Mouse (Mus musculus): ENCODE results near the gene Gm44596.

The Gm44596 gene

GRCm38 (mm10) chr6:128375192-128375591 lies at the start of gene Gm44596, which contains the start of gene Tex52:
TSS of gene Gm44596 (plus strand) at chr6:128375503.
TSS of gene Tex52 (plus strand) at chr6:128375456.
- no peak for DNase-seq

GRCm38 (mm10) chr6:128334397-128335124 lies 40.7 kb upstream of the Gm44596 start:
- DNase-seq = peak; percentile 79 to 88

- no peak for DNase-seq
Measured at GRCm38 (mm10) chr6:128337467-128337866, 37.8 kb upstream of the Gm44596 start.

- DNase-seq = no peak
Measured at GRCm38 (mm10) chr6:128338876-128339275, 36.4 kb upstream of the Gm44596 start.

GRCm38 (mm10) chr6:128341956-128342723 lies 33.2 kb upstream of the Gm44596 start:
- DNase-seq = no peak

GRCm38 (mm10) chr6:128345623-128346022 lies 29.7 kb upstream of the Gm44596 start:
- no peak for DNase-seq

GRCm38 (mm10) chr6:128346782-128347181 lies 28.5 kb upstream of the Gm44596 start:
- DNase-seq = no peak

GRCm38 (mm10) chr6:128349711-128350110 lies 25.6 kb upstream of the Gm44596 start:
- peak in 1 of 2 experiments; percentile 28 for DNase-seq

- DNase-seq = no peak
Measured at GRCm38 (mm10) chr6:128354140-128354539, 21.2 kb upstream of the Gm44596 start.

- DNase-seq = peak; percentile 53 to 58
Measured at GRCm38 (mm10) chr6:128355201-128355681, 20.1 kb upstream of the Gm44596 start.

- DNase-seq = peak; percentile 99
Measured at GRCm38 (mm10) chr6:128355726-128356416, 19.4 kb upstream of the Gm44596 start, which contains the start of gene Tulp3. TSS of gene Tulp3 (minus strand) at chr6:128355851.

- peak; percentile 62 to 77 for DNase-seq
Measured at GRCm38 (mm10) chr6:128358999-128359398, 16.3 kb upstream of the Gm44596 start.

- DNase-seq = no peak
Measured at GRCm38 (mm10) chr6:128361901-128362300, 13.4 kb upstream of the Gm44596 start.

- peak; percentile 83 to 87 for DNase-seq
Measured at GRCm38 (mm10) chr6:128362381-128363006, 12.8 kb upstream of the Gm44596 start, which contains the start of the genes Rhno1 and Foxm1. TSS of gene Rhno1 (minus strand) at chr6:128362911. TSS of gene Foxm1 (plus strand) at chr6:128362967.

- DNase-seq = no peak
Measured at GRCm38 (mm10) chr6:128363007-128363825, 12.1 kb upstream of the Gm44596 start.

- no peak for DNase-seq
Measured at GRCm38 (mm10) chr6:128364721-128365120, 10.6 kb upstream of the Gm44596 start.

GRCm38 (mm10) chr6:128366466-128366865 lies 8.8 kb upstream of the Gm44596 start:
- no peak for DNase-seq

GRCm38 (mm10) chr6:128370040-128370439 lies 5.3 kb upstream of the Gm44596 start:
- no peak for DNase-seq

- DNase-seq = no peak
Measured at GRCm38 (mm10) chr6:128376371-128377085, 1.2 kb downstream of the Gm44596 start.

- DNase-seq = no peak
Measured at GRCm38 (mm10) chr6:128379636-128380035, 4.3 kb downstream of the Gm44596 start.
